Mouse (Mus musculus): ENCODE measurements around the gene Cmtm7.
A peak's percentile ranks its signal among the peaks of the same experiment; 100 is the strongest.

Cmtm7 gene

GRCm38 (mm10) chr9:114781526-114782212, at the start of gene Cmtm7:
TSS of gene Cmtm7 (minus strand) at chr9:114781856.
- DNase-seq (ENCODE audit: low spot score in 2 of 2) = peak; percentile 85 to 87

- no peak for DNase-seq (ENCODE audit: low spot score in 2 of 2)
Measured at GRCm38 (mm10) chr9:114830351-114830750, 48.7 kb upstream of the Cmtm7 start.

GRCm38 (mm10) chr9:114829669-114830068, 48.0 kb upstream of the Cmtm7 start:
- DNase-seq (ENCODE audit: low spot score in 2 of 2) = no peak

- DNase-seq (ENCODE audit: low spot score in 2 of 2) = no peak
Measured at GRCm38 (mm10) chr9:114828377-114828776, 46.7 kb upstream of the Cmtm7 start.

- no peak for DNase-seq (ENCODE audit: low spot score in 2 of 2)
Measured at GRCm38 (mm10) chr9:114827242-114827852, 45.7 kb upstream of the Cmtm7 start.

GRCm38 (mm10) chr9:114824166-114824565, 42.5 kb upstream of the Cmtm7 start:
- no peak for DNase-seq (ENCODE audit: low spot score in 2 of 2)

- no peak for DNase-seq (ENCODE audit: low spot score in 2 of 2)
Measured at GRCm38 (mm10) chr9:114821548-114822289, 40.1 kb upstream of the Cmtm7 start.

GRCm38 (mm10) chr9:114818918-114819317, 37.3 kb upstream of the Cmtm7 start:
- DNase-seq (ENCODE audit: low spot score in 2 of 2) = peak; percentile 37 to 62

- DNase-seq (ENCODE audit: low spot score in 2 of 2) = no peak
Measured at GRCm38 (mm10) chr9:114817012-114817411, 35.4 kb upstream of the Cmtm7 start.

- DNase-seq (ENCODE audit: low spot score in 2 of 2) = no peak
Measured at GRCm38 (mm10) chr9:114816121-114816520, 34.5 kb upstream of the Cmtm7 start.

- DNase-seq (ENCODE audit: low spot score in 2 of 2) = peak; percentile 22 to 39
Measured at GRCm38 (mm10) chr9:114815315-114815714, 33.7 kb upstream of the Cmtm7 start.

- no peak for DNase-seq (ENCODE audit: low spot score in 2 of 2)
Measured at GRCm38 (mm10) chr9:114812001-114812400, 30.3 kb upstream of the Cmtm7 start.

- no peak for DNase-seq (ENCODE audit: low spot score in 2 of 2)
Measured at GRCm38 (mm10) chr9:114810837-114811236, 29.2 kb upstream of the Cmtm7 start.

GRCm38 (mm10) chr9:114808671-114809070, 27.0 kb upstream of the Cmtm7 start:
- DNase-seq (ENCODE audit: low spot score in 2 of 2) = no peak

GRCm38 (mm10) chr9:114807261-114807660, 25.6 kb upstream of the Cmtm7 start:
- no peak for DNase-seq (ENCODE audit: low spot score in 2 of 2)

GRCm38 (mm10) chr9:114805151-114805671, 23.6 kb upstream of the Cmtm7 start:
- peak; percentile 75 to 77 for DNase-seq (ENCODE audit: low spot score in 2 of 2)

- DNase-seq (ENCODE audit: low spot score in 2 of 2) = peak; percentile 47 to 57
Measured at GRCm38 (mm10) chr9:114802191-114802590, 20.5 kb upstream of the Cmtm7 start.

- no peak for DNase-seq (ENCODE audit: low spot score in 2 of 2)
Measured at GRCm38 (mm10) chr9:114801301-114801700, 19.6 kb upstream of the Cmtm7 start.

GRCm38 (mm10) chr9:114799498-114800107, 17.9 kb upstream of the Cmtm7 start:
- DNase-seq (ENCODE audit: low spot score in 2 of 2) = no peak

- no peak for DNase-seq (ENCODE audit: low spot score in 2 of 2)
Measured at GRCm38 (mm10) chr9:114798845-114799244, 17.2 kb upstream of the Cmtm7 start.

- DNase-seq (ENCODE audit: low spot score in 2 of 2) = peak; percentile 76 to 81
Measured at GRCm38 (mm10) chr9:114797329-114798004, 15.8 kb upstream of the Cmtm7 start.

All from heart, adult 9 months (tissue).